Mouse (Mus musculus) liver, adult 2 months (tissue): ENCODE measurements around the gene Agps.

Experiments used
- CTCF ChIP-seq: fragments of 200-500 bp; IDR thresholded peaks from 2 replicates; pipeline ENCODE4 v1.5.1; 2011; ENCODE audit warnings: low read depth, low read length, control low read depth
- POLR2A ChIP-seq: fragments of 200-500 bp; IDR thresholded peaks from 2 replicates; pipeline ENCODE4 v1.6.1; 2011; ENCODE audit warnings: low read length, control low read depth; ENCODE audit not compliant: insufficient read depth; ENCODE audit errors: extremely low read depth

GRCm38 (mm10) chr2:75815521-75815920 is 16.5 kb upstream of the Agps start:
- TF ChIP-seq POLR2A: no peak
- no peak for TF ChIP-seq CTCF
